Mouse (Mus musculus) liver (tissue): ENCODE results near the gene Islr2.
A peak's percentile ranks its signal among the peaks of the same experiment; 100 is the strongest.
"Not testable (repeated sequence)": the region's sequence is repeated elsewhere in the genome, so short reads cannot be mapped to it uniquely, and the experiment has no call there.

Experiments
- DNase-seq: peaks from one replicate; pipeline ENCODE4 v3.0.0-alpha.2; 2020; ENCODE audit warnings: mixed read lengths

Gene Islr2

GRCm38 (mm10) chr9:58203516-58204447, at the start of gene Islr2, which contains the start of gene Islr:
TSS of gene Islr2 (minus strand) at chr9:58204319.
TSS of gene Islr (minus strand) at chr9:58204306.
- peak; percentile 74 for DNase-seq

GRCm38 (mm10) chr9:58253805-58254122, 49.6 kb upstream of the Islr2 start:
- DNase-seq = not testable (repeated sequence)

- DNase-seq = peak; percentile 97
These were observed 49.1 kb upstream of the Islr2 start, which contains the start of gene Stoml1 for GRCm38 (mm10) chr9:58253033-58253804. TSS of gene Stoml1 (plus strand) at chr9:58253164.

- DNase-seq = not testable (repeated sequence)
These were observed 46.6 kb upstream of the Islr2 start for GRCm38 (mm10) chr9:58250730-58251129.

GRCm38 (mm10) chr9:58250322-58250721, 46.2 kb upstream of the Islr2 start:
- DNase-seq = no peak

GRCm38 (mm10) chr9:58249592-58250192, 45.6 kb upstream of the Islr2 start, which contains the start of gene Pml:
TSS of gene Pml (minus strand) at chr9:58249786.
- peak; percentile 90 for DNase-seq

GRCm38 (mm10) chr9:58248746-58249413, 44.8 kb upstream of the Islr2 start:
- peak; percentile 51 for DNase-seq

GRCm38 (mm10) chr9:58247064-58247759, 43.1 kb upstream of the Islr2 start:
- peak; percentile 93 for DNase-seq

GRCm38 (mm10) chr9:58246083-58246591, 42.0 kb upstream of the Islr2 start:
- DNase-seq = peak; percentile 75

GRCm38 (mm10) chr9:58243696-58244095, 39.6 kb upstream of the Islr2 start:
- no peak for DNase-seq

- DNase-seq = peak; percentile 27
These were observed 38.6 kb upstream of the Islr2 start for GRCm38 (mm10) chr9:58242696-58243095.

- peak; percentile 26 for DNase-seq
These were observed 37.8 kb upstream of the Islr2 start for GRCm38 (mm10) chr9:58241780-58242485.

- peak; percentile 18 for DNase-seq
These were observed 30.4 kb upstream of the Islr2 start for GRCm38 (mm10) chr9:58234502-58235015.

- DNase-seq = no peak
These were observed 28.3 kb upstream of the Islr2 start for GRCm38 (mm10) chr9:58232374-58232773.

- DNase-seq = peak; percentile 40
These were observed 27.6 kb upstream of the Islr2 start for GRCm38 (mm10) chr9:58231746-58232145.

- DNase-seq = no peak
These were observed 24.8 kb upstream of the Islr2 start for GRCm38 (mm10) chr9:58228777-58229466.

- DNase-seq = peak; percentile 64
These were observed 22.1 kb upstream of the Islr2 start for GRCm38 (mm10) chr9:58225915-58226913.

GRCm38 (mm10) chr9:58224356-58224755, 20.2 kb upstream of the Islr2 start:
- no peak for DNase-seq
